Mouse (Mus musculus): ENCODE data around the gene Vmn1r184.
"Not testable (repeated sequence)": the region's sequence is repeated elsewhere in the genome, so short reads cannot be mapped to it uniquely, and the experiment has no call there.

Vmn1r184 gene

GRCm38 (mm10) chr7:26260034-26260433 lies at the start of gene Vmn1r184:
TSS of gene Vmn1r184 (plus strand) at chr7:26260334.
- DNase-seq (ENCODE audit: low read depth, low spot score): not testable (repeated sequence)

GRCm38 (mm10) chr7:26303429-26304166 lies 43.5 kb downstream of the Vmn1r184 start:
- not testable (repeated sequence) for DNase-seq (ENCODE audit: low read depth, low spot score)

- not testable (repeated sequence) for DNase-seq (ENCODE audit: low read depth, low spot score)
Measured at GRCm38 (mm10) chr7:26306926-26307325, 46.8 kb downstream of the Vmn1r184 start, which contains the start of gene Cyp2a4. TSS of gene Cyp2a4 (plus strand) at chr7:26307169.

- DNase-seq (ENCODE audit: low read depth, low spot score): not testable (repeated sequence)
Measured at GRCm38 (mm10) chr7:26311786-26312185, 51.7 kb downstream of the Vmn1r184 start.

- not testable (repeated sequence) for DNase-seq (ENCODE audit: low read depth, low spot score)
Measured at GRCm38 (mm10) chr7:26315194-26315593, 55.1 kb downstream of the Vmn1r184 start.

GRCm38 (mm10) chr7:26315809-26316208 lies 55.7 kb downstream of the Vmn1r184 start:
- not testable (repeated sequence) for DNase-seq (ENCODE audit: low read depth, low spot score)
